Mouse (Mus musculus) frontal cortex, adult 2 months (tissue): ENCODE results near the gene Nom1. TPM values are rescaled to one million over a fixed set of nuclear protein-coding genes. Genes with fewer than 3 reads are reported as not detected.

Source experiments
- polyA plus RNA-seq: library from polyadenylated mRNA; depleted of rRNA; stranded (reverse); fragments of >200 nt; gene quantifications from 2 replicates; pipeline ENCODE4 v1.2.3, GENCODE M21; 2012; rRNA removed

Gene Nom1
- polyA plus RNA-seq, 1 experiment = 20.6 TPM

Other genes starting within 250 kb of the Nom1 start
- 19.5 and 21.8 TPM in 2 replicates for gene Rnf32, start 238.7 kb upstream of the Nom1 start, polyA plus RNA-seq
- gene Lmbr1, start 56.3 kb upstream of the Nom1 start, polyA plus RNA-seq = 12.1 and 14.6 TPM in 2 replicates
- gene Mnx1, start 43.8 kb downstream of the Nom1 start, polyA plus RNA-seq = not detected in 2 replicates
- 37.6 and 37.9 TPM in 2 replicates for gene Ube3c, start 134.6 kb downstream of the Nom1 start, polyA plus RNA-seq